Comparison of ENCODE assay signal across 8 mouse cellular contexts in genomic region chr2:131142592-131142991, GRCm38 (mm10). TPM values are rescaled to one million over a fixed set of nuclear protein-coding genes. Genes with fewer than 3 reads are reported as not detected.
DNase-seq lines count a peak whose midpoint lies in the region; ATAC-seq and TF ChIP-seq lines count a peak whose summit lies in the region.

No protein-coding gene starts in this region.

- H3K9ac ChIP-seq in heart, embryonic 16.5 days (ENCODE audit: low read length), result no peak overlapping the region

- H3K4me3 ChIP-seq in forebrain, embryonic 10.5 days, result no peak overlapping the region; the same call in 1 of the 2 replicates
- no peak overlapping the region for H3K4me3 ChIP-seq in heart, embryonic 16.5 days (ENCODE audit: low read length)
- H3K4me3 ChIP-seq in lung, adult 2 months (replicated peaks; ENCODE audit: extremely low read depth, low read depth, low read length), result no peak overlapping the region
- no peak overlapping the region for H3K4me3 ChIP-seq in olfactory bulb, adult 2 months (ENCODE audit: insufficient read depth, low read depth, low read length)

- peaks cover 70% of the 10 kb centered on the region for H3K36me3 ChIP-seq in forebrain, embryonic 10.5 days (replicated peaks)
- peaks cover 31% of the 10 kb centered on the region for H3K36me3 ChIP-seq in heart, embryonic 16.5 days (ENCODE audit: control insufficient read depth, insufficient read depth)

- no peaks in the 10 kb centered on the region for H3K9me3 ChIP-seq in forebrain, embryonic 10.5 days
- no peaks in the 10 kb centered on the region for H3K9me3 ChIP-seq in heart, embryonic 16.5 days (replicated peaks; ENCODE audit: control insufficient read depth, low read length)

- peak; percentile 70 to 72 for DNase-seq in B cell, adult 2 months
- peak; percentile 67 to 76 for DNase-seq in adrenal gland, adult 18-20 months (ENCODE audit: low spot score in 2 of 2)
- DNase-seq in forebrain, embryonic 10.5 days (ENCODE audit: extremely low spot score, low spot score), result peak; percentile 74
- DNase-seq in layer of hippocampus, adult 11-12 months (ENCODE audit: low spot score), result peak; percentile 56
- peak; percentile 70 for DNase-seq in lung, adult 2 months
- peak; percentile 59 to 72 for DNase-seq in thymus, postnatal 10 days (ENCODE audit: low spot score in 2 of 2)

- H3K27ac ChIP-seq in forebrain, embryonic 10.5 days, result no peak overlapping the region
- H3K27ac ChIP-seq in heart, embryonic 16.5 days (ENCODE audit: low read length), result no peak overlapping the region
- no peak overlapping the region for H3K27ac ChIP-seq in olfactory bulb, adult 2 months (ENCODE audit: insufficient read depth, low read depth, low read length)

- peak; percentile 82 for TF ChIP-seq CTCF in lung, adult 2 months (IDR thresholded peaks at IDR 0.05; ENCODE audit: insufficient read depth, low read length)
- TF ChIP-seq CTCF in olfactory bulb, adult 2 months (IDR thresholded peaks at IDR 0.05; ENCODE audit: insufficient read depth, low read depth, low read length), result 0 out of 2 replicates have a peak, but pooled peaks have one; percentile 15

- no peaks in the 10 kb centered on the region for H3K27me3 ChIP-seq in forebrain, embryonic 10.5 days (ENCODE audit: poor library complexity, severe bottlenecking)
- no peaks in the 10 kb centered on the region for H3K27me3 ChIP-seq in heart, embryonic 16.5 days (ENCODE audit: control insufficient read depth, insufficient read depth, low read length)

- peak overlapping the region; percentile 43; the same call in 1 of the 2 replicates for H3K4me2 ChIP-seq in heart, embryonic 16.5 days (ENCODE audit: low read depth, low read length)

- H3K4me1 ChIP-seq in forebrain, embryonic 10.5 days, result peaks cover 30% of the 10 kb centered on the region
- peaks cover 15% of the 10 kb centered on the region for H3K4me1 ChIP-seq in heart, embryonic 16.5 days (ENCODE audit: control insufficient read depth, insufficient read depth, low read length)
- peaks cover 8% of the 10 kb centered on the region for H3K4me1 ChIP-seq in lung, adult 2 months (ENCODE audit: control insufficient read depth, insufficient read depth, low read length)
- peaks cover 7% of the 10 kb centered on the region; the same call in 1 of the 2 replicates for H3K4me1 ChIP-seq in olfactory bulb, adult 2 months (ENCODE audit: control insufficient read depth, insufficient read depth, low read length)

- WGBS in forebrain, embryonic 10.5 days, result 38% methylated on average over 18 of the region's 18 CpGs
- WGBS in heart, embryonic 16.5 days, result 31% methylated on average over 18 of the region's 18 CpGs
- WGBS in lung, adult 2 months, result 36% methylated on average over 18 of the region's 18 CpGs
- WGBS in olfactory bulb, adult 2 months, result 41% methylated on average over 18 of the region's 18 CpGs

- ATAC-seq in heart, embryonic 16.5 days (replicated peaks; ENCODE audit: extremely low read depth, insufficient read depth, low FRiP score), result 0 out of 2 replicates have a peak, but pooled peaks have one; percentile 33

- no peak for TF ChIP-seq POLR2A in lung, adult 2 months (IDR thresholded peaks at IDR 0.05; ENCODE audit: borderline replicate concordance, extremely low read depth, low read depth, low read length)
- TF ChIP-seq POLR2A in olfactory bulb, adult 2 months (IDR thresholded peaks at IDR 0.05; ENCODE audit: insufficient read depth, low read depth, low read length), result no peak

RNA-seq across cellular contexts. Expression of gene Gm11037, which starts 9.3 kb away (rescaled TPM):
- total RNA-seq in adrenal gland, adult 18-20 months (2021), result not detected
- polyA plus RNA-seq in forebrain, embryonic 10.5 days (2016; fragmentation: Nextera tagmentation; extraction: Ambion mirVana), result not detected in 2 replicates
- polyA plus RNA-seq in heart, embryonic 16.5 days (2015; fragmentation: Nextera tagmentation; extraction: Ambion mirVana), result not detected in 2 replicates
- polyA plus RNA-seq in lung, adult 2 months (2012; rRNA removed), result not detected in 2 replicates
- not detected in 2 replicates for polyA plus RNA-seq in olfactory bulb, adult 2 months (2012; ENCODE audit: insufficient read depth, insufficient read length, low replicate concordance, missing spikeins)

RNA-seq across cellular contexts. Expression of gene Hspa12b, which starts 15.5 kb away (rescaled TPM):
- 10 to 100 TPM in 1 of 2 experiments, 1 to 10 TPM in 1; 8.4 to 11.1 TPM for total RNA-seq in adrenal gland, adult 18-20 months (2021)
- 8.4 and 8.7 TPM in 2 replicates for polyA plus RNA-seq in forebrain, embryonic 10.5 days (2016; fragmentation: Nextera tagmentation; extraction: Ambion mirVana)
- 11.6 and 12.8 TPM in 2 replicates for polyA plus RNA-seq in heart, embryonic 16.5 days (2015; fragmentation: Nextera tagmentation; extraction: Ambion mirVana)
- 56.2 and 58.3 TPM in 2 replicates for polyA plus RNA-seq in lung, adult 2 months (2012; rRNA removed)
- not detected in 2 replicates for polyA plus RNA-seq in olfactory bulb, adult 2 months (2012; ENCODE audit: insufficient read depth, insufficient read length, low replicate concordance, missing spikeins)

RNA-seq across cellular contexts. Expression of gene 1700037H04Rik, which starts 17.3 kb away (rescaled TPM):
- total RNA-seq in adrenal gland, adult 18-20 months (2021), result 100 to 1,000 TPM; 103 to 273 TPM
- polyA plus RNA-seq in forebrain, embryonic 10.5 days (2016; fragmentation: Nextera tagmentation; extraction: Ambion mirVana), result 128 and 129 TPM in 2 replicates
- polyA plus RNA-seq in heart, embryonic 16.5 days (2015; fragmentation: Nextera tagmentation; extraction: Ambion mirVana), result 65.1 and 73.7 TPM in 2 replicates
- 67.6 and 76.4 TPM in 2 replicates for polyA plus RNA-seq in lung, adult 2 months (2012; rRNA removed)
- not detected in 2 replicates for polyA plus RNA-seq in olfactory bulb, adult 2 months (2012; ENCODE audit: insufficient read depth, insufficient read length, low replicate concordance, missing spikeins)

RNA-seq across cellular contexts. Expression of gene Cenpb, which starts 37.3 kb away (rescaled TPM):
- total RNA-seq in adrenal gland, adult 18-20 months (2021), result 10 to 100 TPM; 51.3 to 63.4 TPM
- polyA plus RNA-seq in forebrain, embryonic 10.5 days (2016; fragmentation: Nextera tagmentation; extraction: Ambion mirVana), result 8.9 and 10.0 TPM in 2 replicates
- 7.4 and 7.9 TPM in 2 replicates for polyA plus RNA-seq in heart, embryonic 16.5 days (2015; fragmentation: Nextera tagmentation; extraction: Ambion mirVana)
- polyA plus RNA-seq in lung, adult 2 months (2012; rRNA removed), result 131 and 138 TPM in 2 replicates
- polyA plus RNA-seq in olfactory bulb, adult 2 months (2012; ENCODE audit: insufficient read depth, insufficient read length, low replicate concordance, missing spikeins), result not detected in 2 replicates

RNA-seq across cellular contexts. Expression of gene Cdc25b, which starts 44.2 kb away (rescaled TPM):
- total RNA-seq in adrenal gland, adult 18-20 months (2021), result 1 to 10 TPM; 4.2 to 5.2 TPM
- polyA plus RNA-seq in forebrain, embryonic 10.5 days (2016; fragmentation: Nextera tagmentation; extraction: Ambion mirVana), result 65.9 and 79.3 TPM in 2 replicates
- polyA plus RNA-seq in heart, embryonic 16.5 days (2015; fragmentation: Nextera tagmentation; extraction: Ambion mirVana), result 50.4 and 55.8 TPM in 2 replicates
- polyA plus RNA-seq in lung, adult 2 months (2012; rRNA removed), result 34.5 and 39.1 TPM in 2 replicates
- not detected in 2 replicates for polyA plus RNA-seq in olfactory bulb, adult 2 months (2012; ENCODE audit: insufficient read depth, insufficient read length, low replicate concordance, missing spikeins)

Comparison
In these comparisons a context has a peak if more than half of its experiments do, and no peak if none do; other contexts are left out.
1. RNA of gene 1700037H04Rik, which starts 17.3 kb away (polyA plus RNA-seq): 128 to 129 TPM in forebrain, embryonic 10.5 days, 67.6 to 76.4 TPM in lung, adult 2 months and 65.1 to 73.7 TPM in heart, embryonic 16.5 days; not detected in olfactory bulb, adult 2 months; every median in the first group is over 10 times any median in the second.
2. Peak in every context shown above with its lines, with median percentiles within 50 percentile points of each other: DNase-seq.